Mouse (Mus musculus) adrenal gland, postnatal 14 days (tissue): ENCODE measurements around the gene Tcf12. TPM values are rescaled to one million over a fixed set of nuclear protein-coding genes. Genes with fewer than 3 reads are reported as not detected.

Experiments
- DNase-seq: peaks from one replicate; pipeline ENCODE4 v3.0.0; 2021; ENCODE audit warnings: mixed read lengths
- total RNA-seq: library from RNA; stranded (reverse); gene quantifications from 2 replicates; pipeline ENCODE4 v1.2.3, GENCODE M21; 2021

Gene Tcf12
- total RNA-seq, 1 experiment from 2014 or later = 82.7 TPM

DNA sequence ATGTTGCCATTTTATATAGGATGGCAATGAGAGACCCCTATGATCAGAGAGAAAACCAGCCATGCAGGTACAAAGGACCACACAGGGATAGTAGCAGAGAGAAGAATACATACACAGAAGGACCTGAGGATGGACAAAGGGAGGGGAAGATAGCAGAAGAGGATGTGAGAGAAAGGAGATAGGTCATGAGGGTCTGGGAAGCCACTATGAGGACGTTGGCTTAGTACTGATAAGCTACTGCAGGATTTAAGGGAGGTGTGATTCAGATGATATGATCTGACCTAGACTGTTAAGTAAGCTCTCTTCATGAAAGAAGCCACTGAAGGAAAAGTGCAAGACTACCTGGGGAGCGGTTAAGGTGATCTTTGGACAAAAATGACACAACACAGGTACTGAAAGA lies 205.1 kb downstream of the Tcf12 start:
- DNase-seq = no peak

DNA sequence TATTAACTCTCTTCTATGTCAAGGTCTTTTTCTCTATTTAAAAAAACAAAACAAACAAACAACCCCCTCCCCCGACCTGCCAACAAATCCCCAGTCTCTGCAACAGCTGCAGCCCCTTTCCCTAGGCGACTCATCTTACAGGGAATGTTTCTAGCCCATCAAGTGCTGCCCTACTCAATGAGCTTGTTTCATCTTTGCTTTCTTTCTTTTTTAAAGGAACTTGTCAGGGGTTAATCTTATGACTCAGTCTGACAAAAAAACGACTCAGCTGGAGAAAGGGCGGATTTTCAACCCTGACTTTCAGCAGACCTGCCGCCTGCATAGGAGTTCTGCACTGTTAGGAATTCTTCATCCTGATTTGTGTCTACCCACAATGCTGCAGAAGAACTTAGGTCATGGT lies 212.8 kb downstream of the Tcf12 start:
- DNase-seq = no peak

DNA sequence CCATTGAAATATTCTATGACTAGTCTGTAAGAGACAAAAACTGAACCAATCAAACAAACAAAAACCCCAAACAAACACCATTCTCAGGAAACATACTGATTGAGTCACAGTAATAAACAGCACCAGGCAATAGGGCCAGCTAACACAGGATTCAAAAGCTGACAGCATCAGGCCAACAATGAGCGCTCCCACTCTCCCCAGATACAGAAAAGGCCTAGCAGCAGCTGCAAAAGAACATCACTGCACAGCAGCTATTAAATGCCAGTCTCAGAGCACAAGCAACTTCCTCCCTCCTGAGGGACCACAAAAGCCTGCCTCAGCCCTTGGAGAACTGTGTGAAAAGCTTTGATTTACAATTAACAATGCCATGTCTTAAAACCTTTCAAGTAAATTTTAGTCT lies 214.3 kb downstream of the Tcf12 start:
- DNase-seq = no peak

- DNase-seq = peak; percentile 13
Measured at GRCm38 (mm10) chr9:71895931-71896724, 215.5 kb downstream of the Tcf12 start.

GRCm38 (mm10) chr9:71895291-71895690 lies 216.4 kb downstream of the Tcf12 start:
- peak; percentile 8 for DNase-seq

DNA sequence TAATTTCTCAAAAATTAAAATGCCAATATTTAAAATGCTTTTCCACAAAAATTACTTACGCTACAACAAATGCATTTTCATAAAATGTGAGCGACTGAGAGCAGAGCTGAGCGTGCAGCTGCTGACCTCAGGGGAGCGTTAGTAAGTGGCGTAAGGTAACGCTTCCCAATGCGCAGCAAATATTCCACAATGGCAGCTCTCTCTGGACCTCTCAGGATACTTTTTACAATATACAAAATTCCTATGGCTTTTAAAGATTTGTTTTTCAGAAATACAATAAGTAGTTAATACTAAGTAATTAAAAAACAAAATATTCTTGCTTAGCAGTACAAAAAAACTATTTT lies 216.8 kb downstream of the Tcf12 start:
- DNase-seq = no peak

DNA sequence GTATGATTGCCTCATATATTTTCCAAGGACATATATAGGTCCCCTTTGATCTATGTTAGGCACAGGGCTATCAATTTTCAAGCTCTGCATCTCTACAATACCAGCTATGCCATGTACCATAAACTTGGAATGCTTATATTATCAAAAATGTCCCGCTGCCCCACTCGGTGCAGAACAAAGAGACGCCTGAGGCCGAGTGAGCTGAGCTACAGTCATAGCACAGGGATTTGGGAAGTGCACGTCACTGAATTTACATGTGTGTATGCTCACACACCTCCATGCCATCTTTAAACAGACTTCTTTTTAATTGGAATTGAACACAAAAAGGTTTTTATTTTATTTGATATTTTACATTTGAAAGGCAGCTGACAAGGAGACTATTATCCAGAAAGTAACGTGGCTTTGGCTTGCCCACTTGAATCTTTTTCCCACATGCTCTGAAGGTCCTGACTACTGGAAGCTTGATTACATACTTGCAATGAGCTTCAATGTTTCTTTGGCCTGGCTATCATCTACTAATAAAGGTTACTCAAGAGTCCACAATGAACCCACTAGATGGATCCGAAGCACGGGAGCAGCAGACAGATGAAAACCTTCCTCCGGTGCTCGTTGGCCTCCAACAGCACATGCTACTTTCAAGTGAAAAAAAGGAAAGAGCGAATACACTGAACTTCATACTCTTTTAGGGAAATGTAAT lies 217.3 kb downstream of the Tcf12 start:
- DNase-seq = no peak

GRCm38 (mm10) chr9:71888450-71888849 lies 223.2 kb downstream of the Tcf12 start:
- DNase-seq = peak; percentile 17

DNA sequence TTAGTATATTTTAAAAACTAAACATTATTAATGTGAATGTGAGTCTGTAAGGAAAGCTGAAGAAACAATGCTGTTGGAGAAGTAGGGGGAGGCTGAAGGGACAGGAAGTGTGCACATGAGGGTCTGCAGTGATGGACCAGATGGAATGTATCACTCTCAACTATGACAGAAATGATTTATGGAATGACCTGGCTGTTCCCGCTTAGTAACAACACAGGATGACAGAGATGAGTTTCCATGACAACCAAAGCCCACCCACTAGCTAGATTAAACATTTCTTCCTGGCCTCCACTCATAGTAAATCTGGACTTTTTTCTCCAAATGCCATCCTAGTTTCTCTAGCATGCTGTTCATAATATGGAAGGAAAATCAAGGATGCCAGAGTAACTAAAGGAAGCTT lies 231.0 kb downstream of the Tcf12 start:
- DNase-seq = no peak

DNA sequence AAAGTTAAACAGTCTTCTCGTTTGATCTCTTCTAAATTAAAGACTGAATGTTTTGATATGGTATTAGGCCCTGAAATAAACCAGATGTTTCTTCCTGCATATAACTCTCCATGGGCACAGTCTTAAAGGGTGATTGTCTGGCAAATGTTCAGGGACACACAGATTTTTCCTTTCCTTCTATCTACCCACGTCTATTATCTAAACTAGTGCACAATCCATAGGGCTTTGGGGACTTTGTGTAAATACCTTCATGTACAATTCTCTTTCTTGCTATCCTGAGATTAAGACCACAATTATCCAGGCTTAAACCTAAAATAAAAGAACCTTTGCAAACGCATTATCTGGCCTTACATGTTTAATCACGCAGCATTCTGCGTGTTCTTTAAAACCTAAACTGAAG lies 231.7 kb downstream of the Tcf12 start:
- DNase-seq = no peak

- DNase-seq = no peak
Measured at GRCm38 (mm10) chr9:71879415-71879814, 232.3 kb downstream of the Tcf12 start.

- DNase-seq = no peak
Measured at GRCm38 (mm10) chr9:71877867-71878266, 233.8 kb downstream of the Tcf12 start.

DNA sequence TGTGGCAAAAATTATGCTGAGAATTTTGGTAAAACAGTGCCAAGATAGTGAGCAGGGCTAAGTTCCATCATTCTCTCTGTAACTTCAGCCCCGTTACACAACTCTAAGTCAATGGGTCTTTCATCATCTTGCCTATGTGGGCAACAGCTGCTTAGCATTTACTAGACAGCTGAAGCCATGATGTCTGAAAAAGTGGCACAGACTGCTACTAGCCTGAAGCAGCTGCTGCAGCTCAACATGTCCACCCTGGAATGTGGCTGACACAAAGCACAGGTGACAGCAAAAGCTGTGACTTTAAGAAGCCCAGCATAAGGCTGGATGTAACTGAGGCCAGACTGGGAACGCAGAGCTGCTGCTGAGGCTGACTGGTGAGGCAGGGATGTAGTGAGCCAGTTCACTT lies 236.9 kb downstream of the Tcf12 start:
- no peak for DNase-seq

DNA sequence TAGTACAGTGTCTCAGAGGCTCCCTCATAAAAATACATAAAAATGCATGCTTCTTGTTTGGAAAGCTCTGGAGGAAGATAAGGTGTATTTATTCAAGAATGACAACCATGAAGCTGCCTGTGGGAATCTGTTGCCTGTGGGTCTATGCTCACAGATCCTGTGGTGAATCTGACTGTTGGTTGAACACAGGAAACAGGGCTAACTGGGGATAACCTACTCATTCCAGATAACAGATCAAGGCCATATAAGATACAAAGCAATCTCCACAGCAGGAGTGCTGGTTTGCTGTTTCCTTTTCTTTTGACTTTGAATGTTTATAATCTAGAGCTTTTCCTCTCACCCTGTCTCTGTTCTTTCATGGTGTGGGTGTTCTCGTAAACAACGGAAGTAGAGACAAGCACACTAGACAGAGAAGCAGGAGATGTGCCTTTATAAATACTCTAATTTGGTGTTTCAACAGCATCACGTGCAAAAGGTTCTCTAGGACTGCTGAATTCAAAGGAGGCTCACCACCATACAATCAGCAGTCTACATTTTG lies 237.6 kb downstream of the Tcf12 start:
- DNase-seq = no peak

- no peak for DNase-seq
Measured at GRCm38 (mm10) chr9:71863338-71863737, 248.3 kb downstream of the Tcf12 start.

- DNase-seq = no peak
Measured at GRCm38 (mm10) chr9:71861629-71862028, 250.0 kb downstream of the Tcf12 start.

GRCm38 (mm10) chr9:71857926-71858325 lies 253.7 kb downstream of the Tcf12 start:
- no peak for DNase-seq

DNA sequence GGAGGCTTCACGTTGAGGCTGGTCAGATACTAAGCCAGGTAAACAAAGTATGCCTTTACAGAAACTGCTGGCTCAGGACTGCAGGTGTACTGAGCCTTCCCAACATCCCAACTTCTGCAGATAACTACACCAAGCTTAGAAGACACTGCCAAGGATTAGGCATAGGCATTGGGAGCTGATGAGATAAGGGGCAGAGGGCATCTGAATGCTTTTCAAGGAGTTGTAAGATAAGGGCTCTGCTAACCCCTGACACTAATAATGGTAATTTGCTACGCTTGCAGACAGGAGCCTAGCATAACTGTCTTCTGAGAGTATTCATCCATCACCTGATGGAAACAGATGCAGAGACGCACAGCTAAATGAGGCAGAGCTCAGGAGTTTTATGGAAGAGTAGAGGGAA lies 257.8 kb downstream of the Tcf12 start:
- DNase-seq = no peak

DNA sequence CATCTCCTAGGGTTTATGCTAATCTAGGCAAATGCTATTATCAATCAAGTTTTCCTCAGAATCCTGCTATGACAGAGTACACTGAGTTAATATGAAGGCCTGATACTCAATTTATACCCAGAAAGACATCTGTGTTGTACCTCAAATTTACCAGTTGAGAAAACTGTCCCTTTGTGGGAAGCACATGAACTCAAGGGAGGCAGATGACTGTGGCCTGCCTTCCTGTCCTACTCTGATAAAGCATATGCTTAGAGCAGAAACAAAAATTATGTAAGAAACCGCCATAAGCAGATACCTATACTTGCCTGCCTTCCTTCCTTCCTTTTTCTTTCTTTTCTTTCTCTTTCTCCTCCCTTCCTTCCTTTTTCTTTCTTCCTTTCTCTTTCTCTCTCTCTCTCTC lies 261.4 kb downstream of the Tcf12 start:
- DNase-seq = no peak

DNA sequence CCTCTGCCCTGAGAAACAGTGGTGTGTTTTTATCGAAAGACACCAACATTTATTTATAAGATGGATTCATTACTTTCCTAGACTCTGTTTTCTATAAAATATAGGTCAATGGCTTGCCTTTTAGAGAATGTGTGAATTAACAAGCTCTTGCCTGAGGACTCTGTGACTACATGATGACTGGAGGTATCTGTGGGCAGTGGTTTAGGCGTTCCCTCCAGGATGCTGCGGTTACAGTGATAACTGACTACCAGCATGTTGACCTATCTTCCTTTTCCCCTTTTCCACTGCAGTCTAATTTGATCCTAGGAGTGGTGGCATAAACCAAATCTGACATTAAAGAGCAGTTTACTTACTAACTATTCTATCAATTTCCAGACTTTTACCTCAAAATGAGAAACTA lies 263.3 kb downstream of the Tcf12 start:
- DNase-seq = no peak

DNA sequence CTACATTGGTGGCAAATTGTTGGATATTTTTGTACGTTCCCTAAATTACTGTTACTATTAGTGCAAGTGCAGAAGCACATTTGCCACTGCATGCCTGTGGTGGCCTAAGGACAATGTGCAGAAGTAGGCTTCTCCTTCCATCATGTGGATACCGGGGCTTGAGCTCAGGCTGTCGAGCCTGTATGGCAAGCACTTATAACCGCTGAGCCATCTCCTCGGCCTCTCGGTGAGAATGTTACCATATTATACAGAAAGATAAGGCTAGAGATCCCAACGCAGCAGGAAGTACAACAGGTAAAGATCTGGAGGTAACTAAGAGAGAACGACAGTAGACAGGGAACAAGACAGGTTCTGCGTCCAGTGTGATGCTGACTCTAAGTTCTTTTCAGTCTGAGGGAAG lies 263.8 kb downstream of the Tcf12 start:
- no peak for DNase-seq

GRCm38 (mm10) chr9:71841850-71842249 lies 269.8 kb downstream of the Tcf12 start:
- DNase-seq = no peak

DNA sequence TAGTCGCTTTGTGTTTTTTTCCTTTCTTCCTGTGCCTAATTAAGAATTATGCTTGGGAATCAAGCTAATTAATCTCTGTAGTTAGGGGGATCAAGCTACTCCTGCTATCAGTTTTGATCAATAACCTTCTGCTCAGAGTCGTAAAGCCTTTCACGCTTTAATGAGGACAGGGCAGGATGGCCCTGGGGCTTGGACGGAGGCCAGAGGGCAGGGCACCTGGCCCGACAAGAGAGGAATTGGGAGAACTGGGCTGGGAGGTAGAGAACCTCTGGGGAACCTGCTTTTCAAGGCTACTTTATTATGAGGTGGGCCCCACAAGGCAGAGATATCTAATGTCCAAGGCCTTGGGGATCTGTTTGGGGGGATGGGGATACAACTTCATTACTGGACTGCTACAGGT lies 274.3 kb downstream of the Tcf12 start:
- DNase-seq = no peak

GRCm38 (mm10) chr9:71836366-71836765 lies 275.3 kb downstream of the Tcf12 start:
- no peak for DNase-seq
